Mouse (Mus musculus) large intestine, adult 2 months (tissue): ENCODE data around the gene Tbc1d1. TPM values are rescaled to one million over a fixed set of nuclear protein-coding genes. Genes with fewer than 3 reads are reported as not detected.
"Not testable (repeated sequence)": the region's sequence is repeated elsewhere in the genome, so short reads cannot be mapped to it uniquely, and the experiment has no call there.

Experiments used
- DNase-seq: peaks from one replicate; pipeline ENCODE4 v3.0.0-alpha.2; 2012; ENCODE audit warnings: low read depth, low spot score
- WGBS: fragments of 180-500 bp; shearing (Covaris S2); methylation state at CpG from one replicate; pipeline ENCODE4 v1.1.7; 2018; 5-methylcytosine and 5-hydroxymethylcytosine counted together
- polyA plus RNA-seq: library from polyadenylated mRNA; depleted of rRNA; stranded (reverse); fragments of >200 nt; gene quantifications from 2 replicates; pipeline ENCODE4 v1.2.3, GENCODE M21; 2012

The Tbc1d1 gene
- polyA plus RNA-seq, 1 experiment, result 14.4 TPM

- not testable (repeated sequence) for DNase-seq
These were observed 182.7 kb downstream of the Tbc1d1 start for GRCm38 (mm10) chr5:64338795-64339194.

GRCm38 (mm10) chr5:64340366-64340765 lies 184.3 kb downstream of the Tbc1d1 start:
- DNase-seq, result no peak
- WGBS, result 82% methylated on average over 3 of the region's 3 CpGs

More at GRCm38 (mm10) chr5:64338795-64339194, 182.7 kb downstream of the Tbc1d1 start:
- 60% methylated on average over 6 of the region's 6 CpGs for WGBS

- DNase-seq, result no peak
- WGBS, result 42% methylated on average over 3 of the region's 3 CpGs
These were observed 185.6 kb downstream of the Tbc1d1 start for GRCm38 (mm10) chr5:64341671-64342070.

GRCm38 (mm10) chr5:64342138-64342537 lies 186.0 kb downstream of the Tbc1d1 start:
- no peak for DNase-seq
- WGBS, result 53% methylated on average over 10 of the region's 10 CpGs

- 19% methylated on average over 5 of the region's 5 CpGs for WGBS
These were observed 188.0 kb downstream of the Tbc1d1 start for GRCm38 (mm10) chr5:64343972-64344700.

GRCm38 (mm10) chr5:64345181-64345735 lies 189.2 kb downstream of the Tbc1d1 start:
- WGBS, result 31% methylated on average over 16 of the region's 16 CpGs
- peak; percentile 94 for DNase-seq

More at GRCm38 (mm10) chr5:64343972-64344700, 188.0 kb downstream of the Tbc1d1 start:
- DNase-seq, result no peak

- no peak for DNase-seq
- 34% methylated on average over 7 of the region's 7 CpGs for WGBS
These were observed 189.7 kb downstream of the Tbc1d1 start for GRCm38 (mm10) chr5:64345761-64346160.

- no peak for DNase-seq
- 47% methylated on average over 6 of the region's 6 CpGs for WGBS
These were observed 190.3 kb downstream of the Tbc1d1 start for GRCm38 (mm10) chr5:64346343-64346885.

- WGBS, result 97% methylated on average over 2 of the region's 2 CpGs
- no peak for DNase-seq
These were observed 192.1 kb downstream of the Tbc1d1 start for GRCm38 (mm10) chr5:64348166-64348565.

GRCm38 (mm10) chr5:64348780-64349179 lies 192.7 kb downstream of the Tbc1d1 start:
- 82% methylated on average over 8 of the region's 8 CpGs for WGBS
- no peak for DNase-seq

GRCm38 (mm10) chr5:64351968-64352367 lies 195.9 kb downstream of the Tbc1d1 start:
- DNase-seq, result no peak
- WGBS, result 95% methylated on average over 6 of the region's 6 CpGs

- no peak for DNase-seq
- 73% methylated on average over 18 of the region's 18 CpGs for WGBS
These were observed 202.8 kb downstream of the Tbc1d1 start for GRCm38 (mm10) chr5:64358639-64359584.

GRCm38 (mm10) chr5:64360147-64360875 lies 204.2 kb downstream of the Tbc1d1 start:
- 79% methylated on average over 8 of the region's 8 CpGs for WGBS
- DNase-seq, result no peak

GRCm38 (mm10) chr5:64360876-64361268 lies 204.8 kb downstream of the Tbc1d1 start:
- DNase-seq, result not testable (repeated sequence)

- DNase-seq, result no peak
- 53% methylated on average over 5 of the region's 5 CpGs for WGBS
These were observed 207.8 kb downstream of the Tbc1d1 start for GRCm38 (mm10) chr5:64363859-64364406.

GRCm38 (mm10) chr5:64364432-64365125 lies 208.5 kb downstream of the Tbc1d1 start:
- no peak for DNase-seq
- WGBS, result 16% methylated on average over 7 of the region's 7 CpGs

- 66% methylated on average over 11 of the region's 11 CpGs for WGBS
These were observed 209.3 kb downstream of the Tbc1d1 start for GRCm38 (mm10) chr5:64365187-64366066.

More at GRCm38 (mm10) chr5:64365187-64366066, 209.3 kb downstream of the Tbc1d1 start:
- no peak for DNase-seq
